Mouse (Mus musculus): Measurements from ENCODE around the gene Gm42688. TPM values are rescaled to one million over a fixed set of nuclear protein-coding genes. Genes with fewer than 3 reads are reported as not detected.

Gene Gm42688
- polyA plus RNA-seq, 1 experiment from 2014 or later: 4.9 TPM

DNA sequence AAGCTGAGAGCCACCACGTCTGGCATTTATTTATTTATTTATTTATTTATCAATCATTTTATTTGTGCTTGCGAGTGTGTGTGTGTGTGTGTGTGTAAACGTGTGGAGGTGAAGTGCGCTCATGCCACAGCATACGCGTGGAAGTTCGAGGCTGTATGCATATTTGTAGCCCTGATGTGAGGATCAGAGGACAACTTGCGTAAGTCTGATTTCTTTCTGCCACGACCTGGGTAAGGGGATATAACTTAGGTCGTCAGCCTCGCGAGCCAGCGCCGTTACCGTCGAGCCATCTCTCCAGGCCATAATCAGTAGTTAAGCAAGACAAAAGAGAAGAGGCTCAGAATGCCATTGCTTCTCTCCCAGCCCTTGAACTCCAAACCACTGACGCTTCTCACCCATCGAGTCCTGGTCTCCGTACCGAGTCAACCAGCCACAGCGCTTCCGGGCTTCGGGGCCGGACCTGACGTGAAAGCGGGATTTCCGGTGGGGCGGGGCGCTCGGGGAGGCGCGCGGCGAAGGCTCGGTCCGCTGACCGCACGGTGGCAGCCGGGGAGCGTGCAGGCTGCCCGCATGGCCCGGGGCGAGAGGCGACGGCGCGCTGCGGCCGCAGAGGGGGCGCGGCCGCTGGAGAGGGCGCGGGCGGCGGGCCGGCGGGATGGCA is 13.7 kb downstream of the Gm42688 start, which contains the start of gene Mogs:
Gene Mogs, plus strand, starts transcription at position 486 of the 661 bp plus-strand sequence.
- Histone ChIP-seq H3K9ac (replicated peaks; ENCODE audit: low read depth, low read length) (peak within 1 kb of the TSS; percentile 94), H3K4me1 (replicated peaks; ENCODE audit: control insufficient read depth, insufficient read depth, low read length) (peaks cover 34% of the 10 kb centered on the region), H3K36me3 (ENCODE audit: control insufficient read depth, insufficient read depth) (peaks cover 13% of the 10 kb centered on the region; the same call in 1 of the 2 replicates), H3K4me3 (replicated peaks; ENCODE audit: low read length) (peak within 1 kb of the TSS; percentile 90), H3K9me3 (ENCODE audit: control insufficient read depth, low read length) (no peaks in the 10 kb centered on the region), H3K4me2 (ENCODE audit: low read length) (peak within 1 kb of the TSS; percentile 97), H3K27me3 (replicated peaks; ENCODE audit: control insufficient read depth, insufficient read depth, low read length) (no peaks in the 10 kb centered on the region), H3K27ac (ENCODE audit: low read length) (peak within 1 kb of the TSS; percentile 71)
- peak; percentile 87 for ATAC-seq
- WGBS: under 1% methylated on average over 55 of the region's 58 CpGs

DNA sequence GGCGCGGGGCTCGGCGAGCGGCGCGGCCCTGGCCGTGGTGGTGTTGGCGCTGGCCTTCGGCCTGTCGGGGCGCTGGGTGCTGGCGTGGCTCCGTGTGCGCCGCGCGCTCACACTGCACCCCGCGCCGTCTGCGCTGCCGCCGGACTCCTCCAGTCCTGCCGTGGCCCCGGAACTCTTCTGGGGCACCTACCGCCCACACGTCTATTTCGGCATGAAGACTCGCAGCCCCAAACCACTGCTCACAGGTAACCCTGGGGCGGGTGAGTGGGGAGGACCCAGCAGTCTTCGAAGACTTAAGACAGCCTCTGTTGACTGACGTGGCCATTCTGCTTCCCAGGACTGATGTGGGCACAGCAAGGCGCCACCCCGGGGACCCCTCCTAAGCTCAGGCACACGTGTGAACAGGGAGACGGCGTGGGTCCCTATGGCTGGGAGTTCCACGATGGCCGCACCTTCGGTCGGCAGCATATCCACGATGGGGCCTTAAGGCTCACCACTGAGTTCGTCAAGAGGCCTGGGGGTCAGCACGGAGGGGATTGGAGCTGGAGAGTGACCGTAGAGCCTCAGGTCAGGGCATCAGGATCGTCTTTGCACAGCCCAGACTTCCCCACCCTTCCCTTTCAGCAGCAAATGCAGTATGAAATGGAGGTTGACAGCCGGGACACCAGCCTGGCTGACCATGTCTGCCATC is 14.4 kb downstream of the Gm42688 start:
- H3K4me1 ChIP-seq (replicated peaks; ENCODE audit: control insufficient read depth, insufficient read depth, low read length): peaks cover 37% of the 10 kb centered on the region
- ATAC-seq: peak; percentile 19
- H3K9ac ChIP-seq (replicated peaks; ENCODE audit: low read depth, low read length): peak overlapping the region; percentile 94
- no peaks in the 10 kb centered on the region for H3K27me3 ChIP-seq (replicated peaks; ENCODE audit: control insufficient read depth, insufficient read depth, low read length)
- peak overlapping the region; percentile 97 for H3K4me2 ChIP-seq (ENCODE audit: low read length)
- H3K9me3 ChIP-seq (ENCODE audit: control insufficient read depth, low read length): no peaks in the 10 kb centered on the region
- H3K36me3 ChIP-seq (ENCODE audit: control insufficient read depth, insufficient read depth): peaks cover 13% of the 10 kb centered on the region; the same call in 1 of the 2 replicates
- peak overlapping the region; percentile 71 for H3K27ac ChIP-seq (ENCODE audit: low read length)
- 2% methylated on average over 36 of the region's 48 CpGs for WGBS
- H3K4me3 ChIP-seq (replicated peaks; ENCODE audit: low read length): peak overlapping the region; percentile 90

DNA sequence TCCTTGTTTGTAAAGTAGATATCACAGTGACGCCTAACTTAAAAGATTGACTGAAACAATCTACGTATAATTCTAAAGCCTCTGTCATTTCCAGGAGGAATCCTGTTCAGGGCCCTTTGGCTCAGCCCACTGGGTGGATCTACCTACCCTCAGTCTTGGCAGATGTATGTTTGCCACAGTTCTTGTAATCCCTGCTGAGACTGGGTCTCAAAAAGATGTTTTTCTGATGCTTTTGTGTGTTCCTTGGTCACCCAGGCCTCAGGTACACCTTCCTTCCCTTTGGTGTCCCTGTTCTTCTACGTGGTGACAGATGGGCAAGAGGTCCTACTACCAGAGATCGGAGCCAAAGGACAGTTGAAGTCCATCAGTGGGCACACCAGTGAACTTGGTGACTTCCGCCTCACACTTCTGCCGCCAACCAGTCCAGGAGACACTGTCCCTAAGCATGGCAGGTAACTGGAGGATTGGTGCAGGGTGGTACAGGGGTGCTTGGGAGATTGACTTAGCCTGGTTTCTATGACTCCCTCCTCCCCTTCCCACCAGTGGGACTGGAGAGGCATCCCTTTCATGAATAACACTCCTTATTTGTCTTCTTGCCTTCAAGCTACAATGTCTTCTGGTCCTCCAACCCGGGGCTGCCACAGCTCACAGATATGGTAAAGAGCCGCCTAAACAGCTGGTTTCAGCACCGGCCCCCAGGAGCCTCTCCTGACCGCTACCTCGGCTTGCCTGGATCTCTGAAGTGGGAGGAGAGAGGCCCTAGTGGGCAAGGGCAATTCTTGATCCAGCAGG is 15.2 kb downstream of the Gm42688 start:
- Histone ChIP-seq H3K4me2 (ENCODE audit: low read length) (peak overlapping the region; percentile 97), H3K4me1 (replicated peaks; ENCODE audit: control insufficient read depth, insufficient read depth, low read length) (peaks cover 37% of the 10 kb centered on the region), H3K27me3 (replicated peaks; ENCODE audit: control insufficient read depth, insufficient read depth, low read length) (no peaks in the 10 kb centered on the region), H3K9me3 (ENCODE audit: control insufficient read depth, low read length) (no peaks in the 10 kb centered on the region), H3K4me3 (replicated peaks; ENCODE audit: low read length) (peak overlapping the region; percentile 90), H3K36me3 (ENCODE audit: control insufficient read depth, insufficient read depth) (peaks cover 13% of the 10 kb centered on the region; the same call in 1 of the 2 replicates), H3K27ac (ENCODE audit: low read length) (no peak overlapping the region), H3K9ac (replicated peaks; ENCODE audit: low read depth, low read length) (peak overlapping the region; percentile 94)
- WGBS: 80% methylated on average over 11 of the region's 11 CpGs
- ATAC-seq: no peak

DNA sequence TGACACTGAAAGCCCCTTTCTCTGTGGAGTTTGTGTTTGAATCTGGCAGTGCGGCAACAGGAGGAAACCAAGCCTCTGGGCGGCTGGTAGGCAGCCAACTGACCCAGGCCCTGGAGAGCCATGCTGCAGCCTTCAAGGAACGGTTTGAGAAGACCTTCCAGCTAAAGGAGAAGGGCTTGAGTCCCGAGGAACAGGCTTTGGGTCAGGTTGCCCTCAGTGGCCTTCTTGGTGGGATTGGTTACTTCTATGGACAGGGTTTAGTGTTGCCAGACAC is 15.7 kb downstream of the Gm42688 start:
- Histone ChIP-seq H3K36me3 (ENCODE audit: control insufficient read depth, insufficient read depth) (peaks cover 13% of the 10 kb centered on the region; the same call in 1 of the 2 replicates), H3K27ac (ENCODE audit: low read length) (no peak overlapping the region), H3K4me3 (replicated peaks; ENCODE audit: low read length) (no peak overlapping the region), H3K4me2 (ENCODE audit: low read length) (no peak overlapping the region), H3K9me3 (ENCODE audit: control insufficient read depth, low read length) (no peaks in the 10 kb centered on the region), H3K27me3 (replicated peaks; ENCODE audit: control insufficient read depth, insufficient read depth, low read length) (no peaks in the 10 kb centered on the region), H3K4me1 (replicated peaks; ENCODE audit: control insufficient read depth, insufficient read depth, low read length) (peaks cover 37% of the 10 kb centered on the region), H3K9ac (replicated peaks; ENCODE audit: low read depth, low read length) (no peak overlapping the region)
- ATAC-seq: no peak
- WGBS: 83% methylated on average over 4 of the region's 4 CpGs

DNA sequence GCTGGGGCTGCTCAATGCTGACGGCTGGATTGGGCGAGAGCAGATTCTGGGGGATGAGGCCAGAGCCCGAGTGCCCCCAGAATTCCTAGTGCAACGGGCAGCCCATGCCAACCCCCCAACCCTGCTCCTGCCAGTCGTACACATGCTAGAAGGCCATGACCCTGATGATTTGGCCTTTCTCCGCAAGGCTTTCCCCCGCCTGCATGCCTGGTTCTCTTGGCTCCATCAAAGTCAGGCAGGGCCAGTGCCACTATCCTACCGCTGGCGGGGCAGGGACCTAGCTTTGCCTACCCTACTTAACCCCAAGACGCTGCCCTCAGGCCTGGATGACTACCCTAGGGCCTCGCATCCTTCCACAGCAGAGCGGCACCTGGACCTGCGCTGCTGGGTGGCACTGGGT is 16.2 kb downstream of the Gm42688 start:
- no peaks in the 10 kb centered on the region for H3K27me3 ChIP-seq (replicated peaks; ENCODE audit: control insufficient read depth, insufficient read depth, low read length)
- no peak for ATAC-seq
- H3K9me3 ChIP-seq (ENCODE audit: control insufficient read depth, low read length): no peaks in the 10 kb centered on the region
- H3K4me3 ChIP-seq (replicated peaks; ENCODE audit: low read length): no peak overlapping the region
- H3K36me3 ChIP-seq (ENCODE audit: control insufficient read depth, insufficient read depth): peaks cover 13% of the 10 kb centered on the region; the same call in 1 of the 2 replicates
- H3K9ac ChIP-seq (replicated peaks; ENCODE audit: low read depth, low read length): no peak overlapping the region
- H3K27ac ChIP-seq (ENCODE audit: low read length): no peak overlapping the region
- WGBS: 91% methylated on average over 13 of the region's 13 CpGs
- no peak overlapping the region for H3K4me2 ChIP-seq (ENCODE audit: low read length)
- peaks cover 41% of the 10 kb centered on the region for H3K4me1 ChIP-seq (replicated peaks; ENCODE audit: control insufficient read depth, insufficient read depth, low read length)

DNA sequence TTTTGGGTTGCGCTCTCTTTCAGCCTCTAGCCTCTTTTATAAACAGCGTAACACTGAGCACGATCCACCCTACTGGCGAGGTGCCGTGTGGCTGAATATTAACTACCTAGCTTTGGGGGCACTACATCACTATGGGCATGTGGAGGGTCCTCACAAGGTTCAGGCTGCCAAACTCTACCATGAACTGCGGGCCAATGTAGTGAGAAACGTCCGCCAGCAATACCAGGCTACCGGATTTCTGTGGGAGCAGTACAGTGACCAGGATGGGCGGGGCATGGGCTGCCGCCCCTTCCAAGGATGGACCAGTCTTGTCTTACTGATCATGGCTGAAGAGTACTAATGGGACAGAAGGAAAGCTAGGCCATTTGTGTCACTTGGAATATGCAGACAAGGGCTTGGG is 17.0 kb downstream of the Gm42688 start:
- WGBS: 78% methylated on average over 11 of the region's 11 CpGs

DNA sequence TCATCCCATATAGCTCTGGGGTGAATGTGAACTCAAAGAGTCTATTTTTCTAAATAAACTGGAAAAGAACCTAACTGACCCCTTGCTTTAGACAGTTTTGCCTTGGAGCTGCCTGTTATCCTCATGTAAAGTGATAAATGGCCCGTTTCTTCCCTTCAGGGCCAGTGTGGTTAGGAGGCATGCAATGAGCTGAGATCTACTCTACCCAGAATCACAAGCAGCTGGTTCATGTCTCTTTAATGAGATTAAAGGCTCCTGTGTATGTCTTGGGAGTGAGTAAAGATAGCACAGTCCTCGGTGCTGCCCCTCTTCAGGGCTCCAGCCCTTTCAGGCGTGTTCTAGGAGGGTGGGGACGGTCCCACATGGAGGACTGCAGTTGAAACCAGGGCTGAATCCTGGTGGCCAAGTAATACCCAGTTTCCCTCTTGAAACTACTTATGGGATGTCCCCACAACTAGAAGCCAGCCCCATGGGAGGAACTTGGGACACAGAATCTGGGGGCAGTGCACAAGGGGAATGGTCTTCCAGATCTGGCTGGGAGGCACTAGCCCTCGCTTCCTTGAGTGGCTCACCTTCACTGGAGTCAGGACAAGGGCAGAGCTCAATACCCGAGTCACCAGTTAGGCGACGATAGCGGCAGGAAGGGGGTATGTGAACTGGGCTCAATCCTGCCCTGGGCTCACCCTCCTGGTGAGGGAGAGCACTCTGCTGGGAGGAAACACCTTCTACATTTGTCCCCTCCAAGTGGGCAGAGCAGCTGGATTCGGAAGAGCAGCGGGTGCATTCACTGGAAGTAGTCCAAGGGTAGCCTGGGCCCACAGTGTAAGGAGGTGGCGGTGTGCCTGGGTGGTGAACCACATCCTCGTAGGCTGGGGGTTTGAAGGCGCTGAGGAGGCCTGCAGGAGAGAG is 17.7 kb downstream of the Gm42688 start:
- 83% methylated on average over 14 of the region's 14 CpGs for WGBS
- ATAC-seq: no peak
- no peak overlapping the region; the same call in 1 of the 2 replicates for H3K4me2 ChIP-seq (ENCODE audit: low read length)
- no peak overlapping the region for H3K27ac ChIP-seq (ENCODE audit: low read length)
- H3K4me1 ChIP-seq (replicated peaks; ENCODE audit: control insufficient read depth, insufficient read depth, low read length): peaks cover 54% of the 10 kb centered on the region
- H3K9ac ChIP-seq (replicated peaks; ENCODE audit: low read depth, low read length): no peak overlapping the region; the same call in 1 of the 2 replicates
- peaks cover 13% of the 10 kb centered on the region; the same call in 1 of the 2 replicates for H3K36me3 ChIP-seq (ENCODE audit: control insufficient read depth, insufficient read depth)
- H3K4me3 ChIP-seq (replicated peaks; ENCODE audit: low read length): no peak overlapping the region
- H3K27me3 ChIP-seq (replicated peaks; ENCODE audit: control insufficient read depth, insufficient read depth, low read length): no peaks in the 10 kb centered on the region
- H3K9me3 ChIP-seq (ENCODE audit: control insufficient read depth, low read length): no peaks in the 10 kb centered on the region

More for the DNA sequence above, 17.0 kb downstream of the Gm42688 start:
- Histone ChIP-seq H3K4me1 (replicated peaks; ENCODE audit: control insufficient read depth, insufficient read depth, low read length) (peaks cover 47% of the 10 kb centered on the region), H3K4me3 (replicated peaks; ENCODE audit: low read length) (no peak overlapping the region), H3K27ac (ENCODE audit: low read length) (no peak overlapping the region), H3K36me3 (ENCODE audit: control insufficient read depth, insufficient read depth) (peaks cover 13% of the 10 kb centered on the region; the same call in 1 of the 2 replicates), H3K9ac (replicated peaks; ENCODE audit: low read depth, low read length) (no peak overlapping the region), H3K9me3 (ENCODE audit: control insufficient read depth, low read length) (no peaks in the 10 kb centered on the region), H3K27me3 (replicated peaks; ENCODE audit: control insufficient read depth, insufficient read depth, low read length) (no peaks in the 10 kb centered on the region), H3K4me2 (ENCODE audit: low read length) (no peak overlapping the region)
- ATAC-seq: no peak

DNA sequence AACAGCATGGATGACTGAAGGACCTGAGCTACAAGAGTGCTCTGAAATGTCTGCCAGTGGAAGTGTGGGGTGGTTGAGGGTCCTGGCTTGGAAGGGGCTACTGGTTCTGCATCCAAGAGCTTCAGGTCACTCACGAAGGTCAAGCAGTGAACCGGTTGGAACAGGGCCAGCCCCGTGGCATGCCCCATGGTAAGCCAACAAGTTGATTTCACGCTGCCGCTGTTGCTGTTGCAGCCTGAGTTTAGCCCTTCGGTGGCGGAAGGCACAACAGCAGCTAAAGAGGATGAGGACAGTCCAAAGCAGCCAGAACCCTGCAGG is 18.3 kb downstream of the Gm42688 start:
- WGBS: 86% methylated on average over 7 of the region's 7 CpGs
- H3K27ac ChIP-seq (ENCODE audit: low read length): no peak overlapping the region
- no peak for ATAC-seq
- H3K9me3 ChIP-seq (ENCODE audit: control insufficient read depth, low read length): no peaks in the 10 kb centered on the region
- H3K9ac ChIP-seq (replicated peaks; ENCODE audit: low read depth, low read length): peak overlapping the region; percentile 97
- no peaks in the 10 kb centered on the region for H3K27me3 ChIP-seq (replicated peaks; ENCODE audit: control insufficient read depth, insufficient read depth, low read length)
- no peak overlapping the region for H3K4me3 ChIP-seq (replicated peaks; ENCODE audit: low read length)
- H3K36me3 ChIP-seq (ENCODE audit: control insufficient read depth, insufficient read depth): peaks cover 13% of the 10 kb centered on the region; the same call in 1 of the 2 replicates
- peaks cover 55% of the 10 kb centered on the region for H3K4me1 ChIP-seq (replicated peaks; ENCODE audit: control insufficient read depth, insufficient read depth, low read length)
- H3K4me2 ChIP-seq (ENCODE audit: low read length): peak overlapping the region; percentile 79

Data from forebrain, embryonic 16.5 days (tissue).